Mouse (Mus musculus) kidney, embryonic 14.5 days (tissue): ENCODE results near the gene Macf1. TPM values are rescaled to one million over a fixed set of nuclear protein-coding genes. Genes with fewer than 3 reads are reported as not detected.

Experiments used
- ATAC-seq: fragments of 200-750 bp; cut with Nextera tagmentation; 2 replicates; pipeline ENCODE4 v1.8.0; 2017; ENCODE audit warnings: moderate number of reproducible peaks, mild to moderate bottlenecking, moderate TSS enrichment, moderate library complexity; ENCODE audit not compliant: low FRiP score, low TSS enrichment
- H3K27ac ChIP-seq: fragments of 300-500 bp; sonication (generic); 2 replicates; pipeline ENCODE4 v1.5.1; 2014; ENCODE audit warnings: low read depth, mild to moderate bottlenecking, low read length, moderate library complexity, mixed read lengths
- H3K27me3 ChIP-seq: fragments of 300-500 bp; sonication (generic); 2 replicates; pipeline ENCODE4 v1.6.1; 2014; ENCODE audit warnings: mild to moderate bottlenecking, low read length; ENCODE audit not compliant: control insufficient read depth, insufficient read depth
- H3K36me3 ChIP-seq: fragments of 300-500 bp; sonication (generic); 2 replicates; pipeline ENCODE4 v1.6.1; 2014; ENCODE audit warnings: low read length, mixed read lengths; ENCODE audit not compliant: control insufficient read depth, insufficient read depth
- H3K4me1 ChIP-seq: fragments of 300-500 bp; sonication (generic); 2 replicates; pipeline ENCODE4 v1.6.1; 2014; ENCODE audit warnings: low read length, mixed read lengths; ENCODE audit not compliant: control insufficient read depth, insufficient read depth
- H3K4me2 ChIP-seq: fragments of 300-500 bp; sonication (generic); replicated peaks from 2 replicates; pipeline ENCODE4 v1.6.1; 2014; ENCODE audit warnings: low read depth, mild to moderate bottlenecking, low read length
- H3K4me3 ChIP-seq: fragments of 300-500 bp; sonication (generic); 2 replicates; pipeline ENCODE4 v1.5.1; 2014; ENCODE audit warnings: mild to moderate bottlenecking, low read length
- H3K9ac ChIP-seq: fragments of 300-500 bp; sonication (generic); 2 replicates; pipeline ENCODE4 v1.6.1; 2014; ENCODE audit warnings: low read depth, mild to moderate bottlenecking, low read length, moderate library complexity
- H3K9me3 ChIP-seq: fragments of 300-500 bp; sonication (generic); 2 replicates; pipeline ENCODE4 v1.6.1; 2016; ENCODE audit warnings: low read length; ENCODE audit not compliant: control insufficient read depth
- WGBS: fragments of 180-500 bp; shearing (Covaris S2); extraction: QIAGEN DNeasy Blood & Tissue Kit; methylation state at CpG from one replicate; pipeline ENCODE4 v1.1.7; 2014; 5-methylcytosine and 5-hydroxymethylcytosine counted together
- polyA plus RNA-seq: library from polyadenylated mRNA; unstranded; fragments of >200 nt; fragmentation: Nextera tagmentation; extraction: Ambion mirVana; gene quantifications from 2 replicates; pipeline ENCODE4 v1.2.1, GENCODE M21; 2014

The Macf1 gene
- polyA plus RNA-seq, 1 experiment from 2014 or later, result 89.2 TPM

DNA sequence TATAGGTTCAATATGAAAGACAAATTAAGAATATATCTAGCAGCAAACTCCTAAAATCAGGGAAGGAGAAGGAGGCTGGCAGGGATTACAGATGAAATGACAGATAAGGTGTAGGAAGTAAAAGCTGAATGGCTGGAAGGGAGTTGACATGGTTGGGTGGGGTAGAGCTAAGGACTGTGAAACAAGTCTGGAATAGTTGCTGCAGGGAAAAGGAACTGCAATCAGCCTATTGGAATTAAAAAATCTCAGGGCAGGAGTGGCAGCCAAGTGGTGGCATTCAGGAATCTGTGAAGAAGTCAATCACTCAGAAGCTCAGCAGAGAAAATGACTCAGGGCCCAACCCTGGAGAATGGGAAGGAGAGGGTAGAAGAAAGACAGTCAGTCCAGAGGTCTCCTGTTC is 62.4 kb downstream of the Macf1 start:
- Histone ChIP-seq H3K27me3 (no peaks in the 10 kb centered on the region), H3K4me3 (no peak overlapping the region), H3K4me2 (no peak overlapping the region), H3K9me3 (no peaks in the 10 kb centered on the region), H3K4me1 (peaks cover 20% of the 10 kb centered on the region), H3K36me3 (no peaks in the 10 kb centered on the region), H3K9ac (no peak overlapping the region), H3K27ac (no peak overlapping the region)
- no peak for ATAC-seq

DNA sequence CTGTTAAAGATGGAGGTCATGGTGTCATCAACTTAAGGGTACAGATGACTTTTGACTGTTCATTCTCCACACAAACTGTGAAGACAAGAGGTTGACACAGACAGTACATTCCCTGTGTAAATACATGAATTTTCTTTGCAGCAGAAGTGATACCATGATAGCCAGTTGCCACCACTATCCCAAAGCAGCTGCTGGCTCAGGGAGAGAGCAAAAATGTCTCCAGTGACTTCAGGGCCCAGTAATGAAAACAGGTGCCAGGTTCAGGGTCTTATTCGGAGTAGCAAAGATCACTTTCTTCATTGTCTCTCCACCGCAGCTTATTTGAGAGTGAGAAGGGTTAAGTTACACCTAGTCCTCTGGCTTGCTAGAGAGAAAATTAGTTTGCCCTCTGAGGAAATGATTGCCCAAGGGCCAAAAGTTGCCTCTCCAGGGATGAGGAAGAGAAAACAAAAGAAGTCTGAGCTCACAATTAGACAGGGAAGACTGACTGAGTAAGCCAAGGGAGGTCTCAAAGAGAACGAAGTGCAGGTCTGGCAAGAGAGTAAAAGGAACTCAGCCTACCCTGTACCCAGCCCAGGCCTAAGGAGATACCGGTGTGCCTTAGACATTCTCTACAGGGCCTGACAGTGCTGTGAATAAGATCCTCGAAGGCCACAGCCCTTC is 66.3 kb downstream of the Macf1 start:
- Histone ChIP-seq H3K27ac (no peak overlapping the region), H3K4me1 (peaks cover 12% of the 10 kb centered on the region; the same call in 1 of the 2 replicates)

DNA sequence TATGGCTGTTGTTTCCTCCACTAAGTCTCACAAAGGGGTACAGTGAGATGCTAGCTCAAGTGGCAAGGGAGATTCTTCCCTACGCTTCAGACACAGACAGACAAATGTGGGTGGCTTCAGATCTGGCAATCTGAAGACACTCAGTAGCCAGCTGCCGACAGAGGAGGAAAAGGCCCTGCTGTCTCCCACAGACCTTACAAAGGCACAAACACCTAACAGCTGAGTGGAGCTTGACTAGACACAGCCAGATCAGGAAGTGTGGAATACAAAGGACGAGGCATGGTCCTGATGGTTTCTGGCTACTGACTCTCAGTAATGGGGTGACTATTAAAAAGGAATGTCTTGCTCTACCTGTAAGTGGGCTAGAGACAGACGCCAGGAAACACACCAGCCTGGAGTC is 67.2 kb downstream of the Macf1 start:
- Histone ChIP-seq H3K27me3 (no peaks in the 10 kb centered on the region), H3K36me3 (no peaks in the 10 kb centered on the region), H3K4me1 (peaks cover 17% of the 10 kb centered on the region; the same call in 1 of the 2 replicates), H3K4me2 (no peak overlapping the region), H3K9ac (no peak overlapping the region), H3K27ac (no peak overlapping the region), H3K9me3 (no peaks in the 10 kb centered on the region), H3K4me3 (no peak overlapping the region)
- no peak for ATAC-seq
- 53% methylated on average over 4 of the region's 4 CpGs for WGBS

More for the DNA sequence above, 66.3 kb downstream of the Macf1 start:
- no peak overlapping the region for H3K4me2 ChIP-seq
- H3K27me3 ChIP-seq, result no peaks in the 10 kb centered on the region
- no peaks in the 10 kb centered on the region for H3K36me3 ChIP-seq
- no peak overlapping the region for H3K4me3 ChIP-seq
- H3K9me3 ChIP-seq, result no peaks in the 10 kb centered on the region
- no peak overlapping the region for H3K9ac ChIP-seq
- ATAC-seq, result no peak
- 44% methylated on average over 5 of the region's 5 CpGs for WGBS

DNA sequence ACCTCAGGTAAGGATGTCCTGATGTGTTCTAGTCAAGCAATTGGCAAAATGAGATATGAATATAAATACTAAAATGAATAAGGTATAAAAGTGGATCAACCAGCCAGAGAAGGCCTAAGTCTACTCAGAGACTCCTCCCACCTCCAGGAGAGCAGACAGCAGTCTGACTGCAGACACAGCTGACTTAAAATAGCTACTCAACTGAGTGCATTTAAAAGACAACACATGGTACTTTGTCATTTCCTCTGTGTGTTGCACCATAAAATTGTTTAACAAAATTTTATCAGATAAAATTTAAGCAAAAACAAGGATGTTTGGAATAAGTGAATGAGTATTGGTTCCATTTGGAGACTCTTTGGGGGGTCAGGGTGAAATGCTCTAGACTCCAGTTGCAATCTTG is 67.7 kb downstream of the Macf1 start:
- Histone ChIP-seq H3K9ac (no peak overlapping the region), H3K4me3 (no peak overlapping the region), H3K9me3 (no peaks in the 10 kb centered on the region), H3K27ac (no peak overlapping the region), H3K36me3 (no peaks in the 10 kb centered on the region), H3K4me1 (peaks cover 17% of the 10 kb centered on the region; the same call in 1 of the 2 replicates), H3K4me2 (no peak overlapping the region), H3K27me3 (no peaks in the 10 kb centered on the region)
- no peak for ATAC-seq

DNA sequence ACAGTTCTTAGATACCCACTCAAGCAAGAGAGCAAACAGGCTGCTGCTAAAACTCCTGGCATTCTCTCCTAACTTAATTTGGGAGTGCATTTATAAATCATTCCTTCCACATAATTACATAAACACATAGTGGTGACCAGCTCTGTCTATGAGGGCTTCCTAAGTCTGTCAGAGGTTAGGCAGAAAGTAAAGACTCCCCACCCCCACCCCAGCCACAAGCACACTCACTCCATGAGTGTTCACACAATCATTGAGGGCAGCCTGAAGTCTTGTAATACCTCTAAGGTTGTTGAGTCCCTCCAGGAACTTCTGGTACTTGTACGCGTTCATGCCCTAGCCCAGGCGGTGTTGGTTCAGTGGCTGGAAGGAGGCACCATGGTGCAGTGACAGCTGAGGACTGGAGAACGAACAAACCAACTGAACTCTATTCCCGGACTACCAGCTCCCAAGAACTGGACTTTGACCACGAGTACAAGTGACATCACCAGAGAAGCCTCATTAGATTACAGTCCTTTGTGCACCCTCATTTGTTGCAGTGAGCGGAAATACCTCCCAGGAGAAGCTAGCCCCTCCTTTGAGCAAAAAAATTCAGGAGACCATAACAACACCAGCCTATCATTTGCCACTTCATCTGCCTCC is 70.7 kb downstream of the Macf1 start:
- H3K27me3 ChIP-seq, result no peaks in the 10 kb centered on the region
- H3K4me3 ChIP-seq, result no peak overlapping the region
- peaks cover 17% of the 10 kb centered on the region; the same call in 1 of the 2 replicates for H3K4me1 ChIP-seq
- ATAC-seq, result no peak
- no peaks in the 10 kb centered on the region for H3K9me3 ChIP-seq
- no peak overlapping the region for H3K4me2 ChIP-seq
- peak overlapping the region; percentile 30; the same call in 1 of the 2 replicates for H3K27ac ChIP-seq
- 75% methylated on average over 7 of the region's 7 CpGs for WGBS
- H3K36me3 ChIP-seq, result no peaks in the 10 kb centered on the region
- H3K9ac ChIP-seq, result no peak overlapping the region

DNA sequence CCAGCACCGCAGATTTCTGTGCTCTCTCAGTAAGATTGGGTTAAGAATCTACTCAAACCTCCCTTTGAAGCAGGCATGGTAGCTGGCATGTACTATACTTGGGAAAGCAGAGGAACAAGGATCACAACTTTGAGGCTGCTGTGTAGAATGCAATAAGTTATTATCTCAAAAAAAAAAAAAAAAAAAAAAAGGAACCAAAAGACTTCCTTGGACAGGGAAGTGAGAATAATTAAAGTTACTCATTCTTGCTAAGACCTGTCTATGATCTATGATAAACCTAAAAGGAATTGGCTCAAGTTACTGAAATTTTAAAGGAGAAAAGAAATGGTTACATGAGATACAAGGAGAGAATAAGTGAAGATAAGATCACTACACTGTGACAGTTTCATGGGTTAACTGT is 72.2 kb downstream of the Macf1 start:
- Histone ChIP-seq H3K4me2 (no peak overlapping the region), H3K36me3 (no peaks in the 10 kb centered on the region), H3K9me3 (no peaks in the 10 kb centered on the region), H3K4me3 (no peak overlapping the region), H3K27ac (no peak overlapping the region), H3K27me3 (no peaks in the 10 kb centered on the region), H3K9ac (no peak overlapping the region), H3K4me1 (peaks cover 17% of the 10 kb centered on the region; the same call in 1 of the 2 replicates)
- ATAC-seq, result no peak
- 97% methylated on average over 1 of the region's 1 CpGs for WGBS

DNA sequence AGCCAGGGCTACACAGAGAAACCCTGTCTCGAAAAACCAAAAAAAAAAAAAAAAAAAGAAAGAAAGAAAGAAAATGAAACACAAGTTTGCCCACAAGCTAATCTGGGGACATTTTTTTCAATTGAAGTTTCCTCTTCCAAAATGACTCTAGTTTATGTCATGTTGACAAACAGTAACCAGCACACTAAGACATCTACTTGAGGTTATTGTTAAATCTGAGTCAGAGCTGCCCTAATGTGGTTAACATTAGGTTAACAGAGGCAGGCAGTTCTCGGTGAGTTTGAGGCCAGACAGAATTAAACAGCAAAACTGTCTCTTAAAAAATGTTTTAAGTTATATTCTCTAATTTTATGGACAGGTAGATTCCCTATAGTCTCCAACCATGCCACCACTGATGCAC is 72.9 kb downstream of the Macf1 start:
- ATAC-seq, result no peak
- H3K9ac ChIP-seq, result no peak overlapping the region
- peaks cover 17% of the 10 kb centered on the region; the same call in 1 of the 2 replicates for H3K4me1 ChIP-seq
- no peak overlapping the region for H3K27ac ChIP-seq
- H3K4me3 ChIP-seq, result no peak overlapping the region
- no peaks in the 10 kb centered on the region for H3K9me3 ChIP-seq
- H3K27me3 ChIP-seq, result no peaks in the 10 kb centered on the region
- no peak overlapping the region for H3K4me2 ChIP-seq
- 93% methylated on average over 1 of the region's 2 CpGs for WGBS
- H3K36me3 ChIP-seq, result no peaks in the 10 kb centered on the region

DNA sequence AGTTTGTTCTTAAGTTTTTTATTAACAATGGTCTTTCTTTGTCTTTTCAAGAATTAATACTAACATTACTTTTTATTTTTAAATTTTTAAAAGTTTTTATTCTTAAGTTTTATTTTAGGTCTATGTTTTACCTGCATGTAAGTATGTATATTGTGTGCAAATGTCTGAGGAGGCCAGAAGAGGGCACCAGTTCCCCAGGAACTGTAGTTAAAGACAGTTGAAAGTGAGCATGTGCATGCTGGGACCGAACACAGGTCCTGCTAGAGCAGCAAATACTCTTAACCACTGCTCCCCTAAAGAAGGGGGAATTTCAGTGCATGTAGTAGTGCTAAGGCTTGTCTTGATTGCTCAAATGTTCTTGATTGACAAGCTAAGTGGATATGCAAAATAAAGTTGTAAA is 77.0 kb downstream of the Macf1 start:
- no peaks in the 10 kb centered on the region for H3K27me3 ChIP-seq
- no peak overlapping the region for H3K4me2 ChIP-seq
- H3K9me3 ChIP-seq, result no peaks in the 10 kb centered on the region
- no peaks in the 10 kb centered on the region for H3K36me3 ChIP-seq
- H3K9ac ChIP-seq, result no peak overlapping the region
- ATAC-seq, result no peak
- H3K27ac ChIP-seq, result no peak overlapping the region
- 86% methylated on average over 1 of the region's 1 CpGs for WGBS
- no peak overlapping the region for H3K4me3 ChIP-seq
- peaks cover 4% of the 10 kb centered on the region; the same call in 1 of the 2 replicates for H3K4me1 ChIP-seq

DNA sequence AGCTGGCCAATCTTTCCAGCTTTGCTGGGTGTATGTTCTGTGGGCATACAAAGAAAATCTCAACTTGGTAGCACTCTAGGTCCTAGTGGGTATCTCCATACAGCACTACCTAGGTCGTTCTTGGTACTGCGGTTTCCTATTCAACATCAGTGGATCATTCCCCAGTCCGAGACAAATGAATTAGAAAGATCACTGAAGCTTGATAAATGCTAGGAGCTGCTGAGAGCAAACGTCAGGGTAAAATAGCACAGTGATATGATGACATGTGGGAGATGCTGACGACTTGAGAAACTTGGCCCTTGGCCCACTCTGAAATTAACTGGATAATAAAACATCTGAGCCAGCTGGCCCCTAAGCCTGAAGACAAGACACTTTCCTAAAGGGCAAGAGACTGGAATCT is 78.2 kb downstream of the Macf1 start:
- 41% methylated on average over 5 of the region's 5 CpGs for WGBS
- Histone ChIP-seq H3K27ac (no peak overlapping the region), H3K4me3 (no peak overlapping the region), H3K9ac (no peak overlapping the region), H3K4me1 (peaks cover 4% of the 10 kb centered on the region; the same call in 1 of the 2 replicates), H3K36me3 (no peaks in the 10 kb centered on the region), H3K4me2 (no peak overlapping the region), H3K27me3 (no peaks in the 10 kb centered on the region), H3K9me3 (no peaks in the 10 kb centered on the region)
- no peak for ATAC-seq
